Comparison of ENCODE assay signal across 8 mouse cellular contexts in the genomic region with DNA sequence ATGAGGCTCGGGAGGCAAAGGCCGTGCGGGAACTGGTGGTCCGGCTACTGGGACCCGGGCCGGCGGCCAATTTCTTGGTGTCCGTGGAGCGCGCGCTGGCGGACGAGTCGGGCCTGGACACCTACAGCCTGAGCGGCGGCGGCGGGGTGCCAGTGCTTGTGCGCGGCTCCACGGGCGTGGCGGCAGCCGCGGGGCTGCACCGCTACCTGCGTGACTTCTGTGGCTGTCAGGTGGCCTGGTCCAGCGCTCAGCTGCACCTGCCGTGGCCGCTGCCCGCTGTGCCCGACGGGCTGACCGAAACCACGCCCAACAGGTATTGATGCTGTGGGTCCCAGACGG. TPM values are rescaled to one million over a fixed set of nuclear protein-coding genes. Genes with fewer than 3 reads are reported as not detected.
A peak's percentile ranks its signal among the peaks of the same experiment; 100 is the strongest.
DNase-seq lines count a peak whose midpoint lies in the region; ATAC-seq and TF ChIP-seq lines count a peak whose summit lies in the region.

No protein-coding gene starts in this region.

- WGBS in forebrain, embryonic 13.5 days = under 1% methylated on average over 24 of the region's 36 CpGs
- WGBS in liver, embryonic 15.5 days (ENCODE audit: insufficient replicate concordance) = under 1% methylated on average over 36 of the region's 36 CpGs

- peaks cover 24% of the 10 kb centered on the region for H3K4me1 ChIP-seq in forebrain, embryonic 13.5 days
- peaks cover 38% of the 10 kb centered on the region for H3K4me1 ChIP-seq in liver, embryonic 15.5 days (replicated peaks)

- H3K4me3 ChIP-seq in gastrocnemius, adult 2 months = peak overlapping the region; percentile 78
- H3K4me3 ChIP-seq in forebrain, embryonic 13.5 days = peak overlapping the region; percentile 70
- peak overlapping the region; percentile 78 for H3K4me3 ChIP-seq in liver, embryonic 15.5 days (replicated peaks)

- no peaks in the 10 kb centered on the region for H3K36me3 ChIP-seq in forebrain, embryonic 13.5 days (ENCODE audit: poor library complexity, severe bottlenecking)
- H3K36me3 ChIP-seq in liver, embryonic 15.5 days (replicated peaks) = no peaks in the 10 kb centered on the region; the same call in 1 of the 2 replicates

- intact Hi-C loops in gastrocnemius, adult 2 months (cut with DNase I) = no loop called here

- no peaks in the 10 kb centered on the region for H3K27me3 ChIP-seq in forebrain, embryonic 13.5 days
- peaks cover 63% of the 10 kb centered on the region for H3K27me3 ChIP-seq in liver, embryonic 15.5 days

- TF ChIP-seq CTCF in gastrocnemius, adult 2 months (IDR thresholded peaks at IDR 0.05) = no peak

- H3K4me2 ChIP-seq in forebrain, embryonic 13.5 days = peak overlapping the region; percentile 93
- H3K4me2 ChIP-seq in liver, embryonic 15.5 days = peak overlapping the region; percentile 94

- no peaks in the 10 kb centered on the region for H3K9me3 ChIP-seq in forebrain, embryonic 13.5 days (replicated peaks)
- H3K9me3 ChIP-seq in liver, embryonic 15.5 days (replicated peaks) = no peaks in the 10 kb centered on the region

- peak overlapping the region; percentile 85 for H3K9ac ChIP-seq in forebrain, embryonic 13.5 days
- H3K9ac ChIP-seq in liver, embryonic 15.5 days = peak overlapping the region; percentile 65

- ATAC-seq in CD4-positive, CD25-positive, alpha-beta regulatory T cell, adult 4 months = peak; percentile 49
- peak; percentile 63 for ATAC-seq in forebrain, embryonic 13.5 days
- peak; percentile 63 for ATAC-seq in liver, embryonic 15.5 days (ENCODE audit: insufficient read depth)

- no peak for DNase-seq in gastrocnemius, adult 2 months
- DNase-seq in gastrocnemius, postnatal 25 days = no peak
- no peak for DNase-seq in ovary, adult 18-20 months (ENCODE audit: low spot score)
- DNase-seq in frontal cortex, postnatal 14 days (ENCODE audit: low spot score in 2 of 2) = no peak
- no peak for DNase-seq in right cerebral cortex, adult 18-20 months

- H3K27ac ChIP-seq in gastrocnemius, adult 2 months = peak overlapping the region; percentile 94
- H3K27ac ChIP-seq in forebrain, embryonic 13.5 days = peak overlapping the region; percentile 15; the same call in 1 of the 2 replicates
- 0 out of 2 replicates have a peak overlapping the region, but pooled peaks have one; percentile 30 for H3K27ac ChIP-seq in liver, embryonic 15.5 days (replicated peaks)

RNA-seq across cellular contexts. Expression of a gene that starts 0.3 kb away (rescaled TPM):
- 1 to 10 TPM; 3.3 to 4.1 TPM for total RNA-seq in gastrocnemius, adult 2 months (2021)
- 1 to 10 TPM; 3.3 to 3.9 TPM for total RNA-seq in gastrocnemius, postnatal 25 days (2021)
- 1 to 10 TPM; 7.6 to 7.9 TPM for polyA plus RNA-seq in CD4-positive, CD25-positive, alpha-beta regulatory T cell, adult 4 months (2017; shearing (Covaris generic))
- 4.8 and 6.5 TPM in 2 replicates for polyA plus RNA-seq in forebrain, embryonic 13.5 days (2015; fragmentation: Nextera tagmentation; extraction: Ambion mirVana)
- 7.1 and 7.5 TPM in 2 replicates for polyA plus RNA-seq in liver, embryonic 15.5 days (2015; fragmentation: Nextera tagmentation; extraction: Ambion mirVana)

RNA-seq across cellular contexts. Expression of a gene that starts 8.1 kb away (rescaled TPM):
- under 1 TPM in 1 of 2 experiments, not detected in 1; 0.18 TPM for total RNA-seq in gastrocnemius, adult 2 months (2021)
- total RNA-seq in gastrocnemius, postnatal 25 days (2021) = not detected
- under 1 TPM in 1 of 2 experiments, not detected in 1; 0.32 TPM for polyA plus RNA-seq in CD4-positive, CD25-positive, alpha-beta regulatory T cell, adult 4 months (2017; shearing (Covaris generic))
- not detected in 2 replicates for polyA plus RNA-seq in forebrain, embryonic 13.5 days (2015; fragmentation: Nextera tagmentation; extraction: Ambion mirVana)
- polyA plus RNA-seq in liver, embryonic 15.5 days (2015; fragmentation: Nextera tagmentation; extraction: Ambion mirVana) = 0.29 and 0.39 TPM in 2 replicates

RNA-seq across cellular contexts. Expression of a gene that starts 12.2 kb away (rescaled TPM):
- 1 to 10 TPM; 7.1 to 9.8 TPM for total RNA-seq in gastrocnemius, adult 2 months (2021)
- total RNA-seq in gastrocnemius, postnatal 25 days (2021) = 10 to 100 TPM in 1 of 2 experiments, 1 to 10 TPM in 1; 7.9 to 10.3 TPM
- 10 to 100 TPM; 17.4 to 27.7 TPM for polyA plus RNA-seq in CD4-positive, CD25-positive, alpha-beta regulatory T cell, adult 4 months (2017; shearing (Covaris generic))
- 45.8 and 48.2 TPM in 2 replicates for polyA plus RNA-seq in forebrain, embryonic 13.5 days (2015; fragmentation: Nextera tagmentation; extraction: Ambion mirVana)
- polyA plus RNA-seq in liver, embryonic 15.5 days (2015; fragmentation: Nextera tagmentation; extraction: Ambion mirVana) = 18.9 and 22.9 TPM in 2 replicates

RNA-seq across cellular contexts. Expression of a gene that starts 16.9 kb away (rescaled TPM):
- total RNA-seq in gastrocnemius, adult 2 months (2021) = 10 to 100 TPM; 12.5 to 14.4 TPM
- total RNA-seq in gastrocnemius, postnatal 25 days (2021) = 10 to 100 TPM in 1 of 2 experiments, 1 to 10 TPM in 1; 7.5 to 11.0 TPM
- polyA plus RNA-seq in CD4-positive, CD25-positive, alpha-beta regulatory T cell, adult 4 months (2017; shearing (Covaris generic)) = 10 to 100 TPM; 60.2 to 68.1 TPM
- 71.1 and 81.2 TPM in 2 replicates for polyA plus RNA-seq in forebrain, embryonic 13.5 days (2015; fragmentation: Nextera tagmentation; extraction: Ambion mirVana)
- 24.2 and 26.7 TPM in 2 replicates for polyA plus RNA-seq in liver, embryonic 15.5 days (2015; fragmentation: Nextera tagmentation; extraction: Ambion mirVana)

RNA-seq across cellular contexts. Expression of a gene that starts 25.1 kb away (rescaled TPM):
- 1 to 10 TPM; 1.5 to 2.2 TPM for total RNA-seq in gastrocnemius, adult 2 months (2021)
- 1 to 10 TPM; 1.5 to 1.7 TPM for total RNA-seq in gastrocnemius, postnatal 25 days (2021)
- 1 to 10 TPM; 8.4 to 9.8 TPM for polyA plus RNA-seq in CD4-positive, CD25-positive, alpha-beta regulatory T cell, adult 4 months (2017; shearing (Covaris generic))
- polyA plus RNA-seq in forebrain, embryonic 13.5 days (2015; fragmentation: Nextera tagmentation; extraction: Ambion mirVana) = 63.3 and 64.1 TPM in 2 replicates
- 15.2 and 15.4 TPM in 2 replicates for polyA plus RNA-seq in liver, embryonic 15.5 days (2015; fragmentation: Nextera tagmentation; extraction: Ambion mirVana)

Comparison
In these comparisons a context has a peak if more than half of its experiments do, and no peak if none do; other contexts are left out.
1. H3K27ac ChIP-seq: peak in every context shown above with its lines; median percentile 94 in gastrocnemius, adult 2 months; 30 in liver, embryonic 15.5 days; 15 in forebrain, embryonic 13.5 days.